ENCODE assay signal across 29 mouse cellular contexts in the genomic region with DNA sequence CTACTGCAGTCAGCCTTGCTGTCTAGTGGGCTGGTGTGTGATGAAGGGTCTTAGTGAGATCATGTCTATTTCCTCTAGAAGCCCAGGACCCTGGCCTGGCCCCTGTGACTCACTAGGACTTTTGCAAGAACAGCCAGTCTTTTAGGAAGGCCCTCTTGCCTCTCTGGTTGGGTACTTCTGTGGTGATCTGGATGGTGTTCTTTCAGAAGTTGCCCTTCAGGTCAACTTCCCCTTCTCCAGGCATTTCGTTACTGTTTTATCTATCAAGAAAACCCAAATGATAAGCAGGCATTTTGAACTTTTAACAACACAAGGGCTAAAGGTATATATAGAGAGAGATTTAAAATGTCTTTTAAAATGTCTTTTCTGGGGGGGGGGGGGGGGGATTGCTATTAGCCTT.
DNase-seq lines count a peak whose midpoint lies in the region; ATAC-seq lines count a peak whose summit lies in the region.
"Had no signal": no experiment of that assay in that cellular context is flagged by ENCODE, and none has a peak within 500 bp of the region (broad histone marks: within the 10 kb centered on the region; RNA-seq: fewer than 3 reads in every experiment).

No protein-coding gene starts in this region.

- no peak overlapping the region for H3K9ac ChIP-seq in hindbrain, embryonic 14.5 days
- H3K9ac ChIP-seq in hindbrain, embryonic 13.5 days: no peak overlapping the region
- H3K9ac ChIP-seq: embryonic facial prominence, embryonic 12.5 days; limb, embryonic 15.5 days; liver, embryonic 15.5 days; lung, embryonic 15.5 days; midbrain, embryonic 12.5 days; neural tube, embryonic 13.5 days had no signal

- H3K36me3 ChIP-seq in hindbrain, embryonic 14.5 days (replicated peaks; ENCODE audit: control insufficient read depth, insufficient read depth): no peaks in the 10 kb centered on the region
- H3K36me3 ChIP-seq in hindbrain, embryonic 13.5 days: no peaks in the 10 kb centered on the region
- H3K36me3 ChIP-seq: embryonic facial prominence, embryonic 12.5 days; limb, embryonic 10.5 days; limb, embryonic 15.5 days; liver, embryonic 15.5 days; lung, embryonic 15.5 days; midbrain, embryonic 12.5 days; neural tube, embryonic 13.5 days had no signal

- H3K4me2 ChIP-seq in hindbrain, embryonic 14.5 days (replicated peaks): no peak overlapping the region
- H3K4me2 ChIP-seq in hindbrain, embryonic 13.5 days: no peak overlapping the region
- H3K4me2 ChIP-seq: embryonic facial prominence, embryonic 12.5 days; heart, embryonic 11.5 days; limb, embryonic 15.5 days; liver, embryonic 15.5 days; lung, embryonic 15.5 days; midbrain, embryonic 12.5 days; neural tube, embryonic 13.5 days had no signal

- 0 out of 2 replicates have a peak, but pooled peaks cover 3% of the 10 kb centered on the region for H3K4me1 ChIP-seq in hindbrain, embryonic 14.5 days (replicated peaks; ENCODE audit: control insufficient read depth, insufficient read depth, low read length)
- no peaks in the 10 kb centered on the region for H3K4me1 ChIP-seq in hindbrain, embryonic 13.5 days (replicated peaks)
- H3K4me1 ChIP-seq: embryonic facial prominence, embryonic 12.5 days; limb, embryonic 10.5 days; liver, embryonic 15.5 days; lung, embryonic 15.5 days; megakaryocyte, embryonic 14.5 days; midbrain, embryonic 12.5 days had no signal

- no peak overlapping the region for H3K4me3 ChIP-seq in hindbrain, embryonic 14.5 days (replicated peaks; ENCODE audit: low read length)
- no peak overlapping the region for H3K4me3 ChIP-seq in hindbrain, embryonic 13.5 days
- H3K4me3 ChIP-seq: embryonic facial prominence, embryonic 12.5 days; limb, embryonic 10.5 days; limb, embryonic 15.5 days; liver, embryonic 15.5 days; lung, embryonic 15.5 days; megakaryocyte, embryonic 14.5 days; midbrain, embryonic 12.5 days; myocyte; neural tube, embryonic 13.5 days had no signal

- no peaks in the 10 kb centered on the region for H3K27me3 ChIP-seq in hindbrain, embryonic 14.5 days (ENCODE audit: control insufficient read depth, insufficient read depth, low read length)
- H3K27me3 ChIP-seq in hindbrain, embryonic 13.5 days: no peaks in the 10 kb centered on the region
- H3K27me3 ChIP-seq: embryonic facial prominence, embryonic 12.5 days; limb, embryonic 15.5 days; liver, embryonic 15.5 days; lung, embryonic 15.5 days; megakaryocyte, embryonic 14.5 days; midbrain, embryonic 12.5 days; neural tube, embryonic 13.5 days had no signal

- H3K9me3 ChIP-seq in hindbrain, embryonic 14.5 days (ENCODE audit: control insufficient read depth, low read length): no peaks in the 10 kb centered on the region
- no peaks in the 10 kb centered on the region for H3K9me3 ChIP-seq in hindbrain, embryonic 13.5 days
- H3K9me3 ChIP-seq: embryonic facial prominence, embryonic 12.5 days; limb, embryonic 10.5 days; limb, embryonic 15.5 days; liver, embryonic 15.5 days; lung, embryonic 15.5 days; megakaryocyte, embryonic 14.5 days; midbrain, embryonic 12.5 days; neural tube, embryonic 13.5 days had no signal

- DNase-seq in hindbrain, embryonic 14.5 days (ENCODE audit: low spot score): no peak
- peak; percentile 11 for DNase-seq in 416B (ENCODE audit: low read depth)
- DNase-seq in MEL-GATA-1-ER (ENCODE audit: extremely low read depth, low read depth): peak; percentile 26
- DNase-seq in Muller cell, postnatal 12 days (ENCODE audit: inconsistent ontology term): no peak
- DNase-seq in liver: no peak
- DNase-seq: cerebellum, adult 11 months; cerebellum, adult 9-10 months; cerebellum, postnatal 36 days; embryo, embryonic 11 days; gastrocnemius, postnatal 25 days; heart, adult 18-20 months; heart, postnatal 4 days; kidney, adult 9 months; layer of hippocampus, postnatal 36 days had no signal

- ATAC-seq in hindbrain, embryonic 14.5 days (ENCODE audit: low FRiP score): no peak
- no peak for ATAC-seq in hindbrain, embryonic 13.5 days (ENCODE audit: low FRiP score)
- ATAC-seq in hematopoietic stem cell, adult 5-6 weeks (replicated peaks in 1 of 2; ENCODE audit: insufficient read depth in 1 of 2, low FRiP score in 2 of 2, low TSS enrichment in 1 of 2, low read depth in 1 of 2, poor library complexity in 2 of 2, severe bottlenecking in 2 of 2): peak; percentile 24 to 32; a peak in 1 of 4 replicates
- ATAC-seq: CD4-positive, CD25-positive, alpha-beta regulatory T cell, adult 4 months; forebrain, embryonic 14.5 days; hindbrain, embryonic 16.5 days had no signal

- 0 out of 2 replicates have a peak overlapping the region, but pooled peaks have one; percentile 17 for H3K27ac ChIP-seq in hindbrain, embryonic 14.5 days
- no peak overlapping the region for H3K27ac ChIP-seq in hindbrain, embryonic 13.5 days
- H3K27ac ChIP-seq: embryonic facial prominence, embryonic 12.5 days; limb, embryonic 10.5 days; limb, embryonic 15.5 days; liver, embryonic 15.5 days; lung, embryonic 15.5 days; midbrain, embryonic 12.5 days; neural tube, embryonic 13.5 days had no signal

- WGBS in hindbrain, embryonic 14.5 days: 89% methylated on average over 1 of the region's 1 CpGs
- 86% methylated on average over 1 of the region's 1 CpGs for WGBS in hindbrain, embryonic 13.5 days

Comparison
In these comparisons a context has a peak if more than half of its experiments do, and no peak if none do; other contexts are left out.
1. ATAC-seq: peak in hematopoietic stem cell, adult 5-6 weeks (2 of 2); none in hindbrain, embryonic 14.5 days (single experiment) and hindbrain, embryonic 13.5 days (single experiment).
2. DNase-seq: peak in 416B (single experiment) and MEL-GATA-1-ER (single experiment); none in hindbrain, embryonic 14.5 days (single experiment), Muller cell, postnatal 12 days (single experiment) and liver (single experiment).